9 mouse cellular contexts compared by ENCODE assay signal in genomic region chrX:99593872-99594487, GRCm38 (mm10).
DNase-seq lines count a peak whose midpoint lies in the region; ATAC-seq and TF ChIP-seq lines count a peak whose summit lies in the region.
"Had no signal": no experiment of that assay in that cellular context is flagged by ENCODE, and none has a peak within 500 bp of the region (broad histone marks: within the 10 kb centered on the region; RNA-seq: fewer than 3 reads in every experiment).

No protein-coding gene starts in this region.

- peak; percentile 56; the same call in 1 of the 2 replicates for ATAC-seq in hindbrain, embryonic 12.5 days (ENCODE audit: low FRiP score)
- no peak for ATAC-seq in hindbrain, embryonic 13.5 days (ENCODE audit: low FRiP score)
- peak; percentile 56; the same call in 1 of the 2 replicates for ATAC-seq in hindbrain, embryonic 14.5 days (ENCODE audit: low FRiP score)
- ATAC-seq in inflammation-experienced regulatory T-cells, adult 6 months, result no peak
- ATAC-seq in monocyte, adult 5-6 weeks (replicated peaks; ENCODE audit: insufficient number of reproducible peaks, low FRiP score, low TSS enrichment, poor library complexity, severe bottlenecking), result no peak

- H3K9ac ChIP-seq in hindbrain, embryonic 12.5 days, result no peak overlapping the region
- H3K9ac ChIP-seq in hindbrain, embryonic 13.5 days, result no peak overlapping the region
- H3K9ac ChIP-seq in CH12.LX (ENCODE audit: insufficient read depth, low read depth) (no peak overlapping the region), MEL (ENCODE audit: control insufficient read depth, low read depth, low read length, poor library complexity, severe bottlenecking) (peak overlapping the region; percentile 56)
- H3K9ac ChIP-seq in hindbrain, embryonic 14.5 days, result no peak overlapping the region

- dilution Hi-C loops in CH12.LX (cut with MboI; ENCODE audit: extremely low pct_ligation_motif_present, extremely low pct_unique_long_range_greater_than_20kb, low sequenced_read_pairs), result no loop called here

- TF ChIP-seq RAD21 in CH12.LX (IDR thresholded peaks at IDR 0.05; ENCODE audit: low read depth, low read length), result no peak
- TF ChIP-seq RAD21 in MEL (IDR thresholded peaks at IDR 0.05; ENCODE audit: low read depth, low read length), result no peak

- 18% methylated on average over 21 of the region's 28 CpGs for WGBS in hindbrain, embryonic 12.5 days
- 18% methylated on average over 25 of the region's 28 CpGs for WGBS in hindbrain, embryonic 13.5 days
- 15% methylated on average over 19 of the region's 28 CpGs for WGBS in hindbrain, embryonic 14.5 days

- TF ChIP-seq EP300 in CH12.LX (IDR thresholded peaks at IDR 0.05; ENCODE audit: low read length) (no peak), MEL (IDR thresholded peaks at IDR 0.05; ENCODE audit: low read depth in 1 of 2, low read length in 2 of 2) (no peak)

- H3K36me3 ChIP-seq in hindbrain, embryonic 12.5 days, result no peaks in the 10 kb centered on the region
- no peaks in the 10 kb centered on the region for H3K36me3 ChIP-seq in hindbrain, embryonic 13.5 days
- no peaks in the 10 kb centered on the region for H3K36me3 ChIP-seq in CH12.LX (replicated peaks in 1 of 2; ENCODE audit: control insufficient read depth in 1 of 2, insufficient read depth in 1 of 2, low read length in 1 of 2)
- peaks cover 0 to 14% of the 10 kb centered on the region in 2 experiments; a peak in 2 of 4 replicates for H3K36me3 ChIP-seq in MEL (ENCODE audit: control insufficient read depth in 1 of 2, insufficient read depth in 2 of 2, low read length in 2 of 2)
- H3K36me3 ChIP-seq in hindbrain, embryonic 14.5 days (replicated peaks; ENCODE audit: control insufficient read depth, insufficient read depth), result no peaks in the 10 kb centered on the region

- H3K4me1 ChIP-seq in hindbrain, embryonic 12.5 days, result peaks cover 11% of the 10 kb centered on the region; the same call in 1 of the 2 replicates
- H3K4me1 ChIP-seq in hindbrain, embryonic 13.5 days (replicated peaks), result 0 out of 2 replicates have a peak, but pooled peaks cover 6% of the 10 kb centered on the region
- H3K4me1 ChIP-seq in CH12.LX (ENCODE audit: control insufficient read depth in 1 of 2, insufficient read depth in 2 of 2) (peaks cover 0 to 5% of the 10 kb centered on the region in 2 experiments; a peak in 1 of 4 replicates), MEL (ENCODE audit: control insufficient read depth in 1 of 2, insufficient read depth in 2 of 2, low read length in 2 of 2) (peaks cover 0 to 16% of the 10 kb centered on the region in 2 experiments; a peak in 3 of 4 replicates)
- H3K4me1 ChIP-seq in hindbrain, embryonic 14.5 days (replicated peaks; ENCODE audit: control insufficient read depth, insufficient read depth, low read length), result no peaks in the 10 kb centered on the region

- no peak for TF ChIP-seq CTCF in CH12.LX (conservative IDR thresholded peaks at IDR 0.05 in 1 of 2, IDR thresholded peaks at IDR 0.05 in 1 of 2; ENCODE audit: low read depth in 2 of 2, low read length in 2 of 2)
- no peak for TF ChIP-seq CTCF in MEL (IDR thresholded peaks at IDR 0.05 in 2 of 3, conservative IDR thresholded peaks at IDR 0.05 in 1 of 3; ENCODE audit: control insufficient read depth in 1 of 3, insufficient read depth in 1 of 3, low read depth in 2 of 3, low read length in 3 of 3, poor library complexity in 1 of 3, severe bottlenecking in 1 of 3)

- H3K4me2 ChIP-seq in hindbrain, embryonic 12.5 days (replicated peaks), result no peak overlapping the region
- no peak overlapping the region for H3K4me2 ChIP-seq in hindbrain, embryonic 13.5 days
- 0 out of 2 replicates have a peak overlapping the region, but pooled peaks have one; percentile 31 for H3K4me2 ChIP-seq in CH12.LX (ENCODE audit: insufficient read depth, low read depth, poor library complexity, severe bottlenecking)
- no peak overlapping the region for H3K4me2 ChIP-seq in hindbrain, embryonic 14.5 days (replicated peaks)

- peak; percentile 17 for DNase-seq in CH12.LX (ENCODE audit: extremely low read depth)
- peak; percentile 44 for DNase-seq in MEL (ENCODE audit: low read depth, low spot score)
- DNase-seq in hindbrain, embryonic 14.5 days (ENCODE audit: low spot score), result no peak
- DNase-seq: gastrocnemius, postnatal 36 days; right cerebral cortex, adult 18-20 months had no signal

- no peaks in the 10 kb centered on the region for H3K9me3 ChIP-seq in hindbrain, embryonic 12.5 days (replicated peaks)
- no peaks in the 10 kb centered on the region for H3K9me3 ChIP-seq in hindbrain, embryonic 13.5 days
- H3K9me3 ChIP-seq in CH12.LX (replicated peaks; ENCODE audit: low read length) (no peaks in the 10 kb centered on the region), MEL (replicated peaks; ENCODE audit: insufficient read depth, low read length) (no peaks in the 10 kb centered on the region)
- H3K9me3 ChIP-seq in hindbrain, embryonic 14.5 days (ENCODE audit: control insufficient read depth, low read length), result no peaks in the 10 kb centered on the region

- no peak overlapping the region for H3K4me3 ChIP-seq in hindbrain, embryonic 12.5 days
- no peak overlapping the region for H3K4me3 ChIP-seq in hindbrain, embryonic 13.5 days
- H3K4me3 ChIP-seq in CH12.LX (replicated peaks in 1 of 3; ENCODE audit: low read depth in 2 of 3, low read length in 2 of 3, poor library complexity in 1 of 3) (no peak overlapping the region), MEL (ENCODE audit: control insufficient read depth in 1 of 2, insufficient read depth in 1 of 2, low read depth in 2 of 2, low read length in 2 of 2) (peak overlapping the region; percentile 12 to 47; a peak in 3 of 4 replicates)
- no peak overlapping the region for H3K4me3 ChIP-seq in hindbrain, embryonic 14.5 days (replicated peaks; ENCODE audit: low read length)

- in situ Hi-C loops in CH12.LX (cut with MboI; ENCODE audit: low pct_ligation_motif_present, low pct_unique_long_range_greater_than_20kb, low sequenced_read_pairs), result loop anchor here (25.0 kb wide), 1 partner anchor 457 kb away; the partner anchor contains the start of gene Efnb1

- no peak overlapping the region for H3K27ac ChIP-seq in hindbrain, embryonic 12.5 days
- no peak overlapping the region for H3K27ac ChIP-seq in hindbrain, embryonic 13.5 days
- H3K27ac ChIP-seq in CH12.LX (ENCODE audit: insufficient read depth, low read depth) (no peak overlapping the region), MEL (ENCODE audit: control insufficient read depth, low read depth, low read length) (no peak overlapping the region)
- H3K27ac ChIP-seq in hindbrain, embryonic 14.5 days, result no peak overlapping the region

- TF ChIP-seq POLR2A in CH12.LX (IDR thresholded peaks at IDR 0.05; ENCODE audit: low read depth, low read length) (no peak), MEL (IDR thresholded peaks at IDR 0.05; ENCODE audit: control insufficient read depth in 1 of 2, insufficient read depth in 1 of 2, low read depth in 1 of 2, low read length in 2 of 2, poor library complexity in 1 of 2) (no peak)

- H3K79me2 ChIP-seq in CH12.LX (replicated peaks; ENCODE audit: control insufficient read depth, extremely low read depth, insufficient read depth, poor library complexity, severe bottlenecking), result no peaks in the 10 kb centered on the region
- H3K79me2 ChIP-seq in MEL (ENCODE audit: control insufficient read depth, insufficient read depth, low read length, poor library complexity), result no peaks in the 10 kb centered on the region

- H3K27me3 ChIP-seq in hindbrain, embryonic 12.5 days, result peaks cover 59% of the 10 kb centered on the region
- peaks cover 68% of the 10 kb centered on the region for H3K27me3 ChIP-seq in hindbrain, embryonic 13.5 days
- H3K27me3 ChIP-seq in CH12.LX (replicated peaks) (no peaks in the 10 kb centered on the region), MEL (ENCODE audit: control insufficient read depth in 1 of 2, insufficient read depth in 2 of 2, low read length in 2 of 2) (no peaks in the 10 kb centered on the region)
- H3K27me3 ChIP-seq in hindbrain, embryonic 14.5 days (ENCODE audit: control insufficient read depth, insufficient read depth, low read length), result peaks cover 37% of the 10 kb centered on the region

TF ChIP-seq in CH12.LX, 34 proteins besides CTCF, POLR2A, EP300 and RAD21:
- TF ChIP-seq IRF4 (IDR thresholded peaks at IDR 0.05; ENCODE audit: low read depth, low read length) (0 out of 2 replicates have a peak, but pooled peaks have one; percentile 22), MAZ (IDR thresholded peaks at IDR 0.05; ENCODE audit: low read depth, low read length) (no peak), BHLHE40 (IDR thresholded peaks at IDR 0.05; ENCODE audit: low read depth, low read length) (peak; percentile 29; the same call in 1 of the 2 replicates), ELF1 (IDR thresholded peaks at IDR 0.05; ENCODE audit: low read depth, low read length) (no peak), MAFK (IDR thresholded peaks at IDR 0.05; ENCODE audit: insufficient replicate concordance, low read length) (no peak)

TF ChIP-seq in MEL, 35 proteins besides CTCF, POLR2A, EP300 and RAD21:
- no peak for TF ChIP-seq SIN3A (IDR thresholded peaks at IDR 0.05; ENCODE audit: low read length)
TF ChIP-seq in MEL: peak in this region for 0.

Comparison
In these comparisons a context has a peak if more than half of its experiments do, and no peak if none do; other contexts are left out.
1. ATAC-seq: peak in hindbrain, embryonic 12.5 days (single experiment) and hindbrain, embryonic 14.5 days (single experiment); none in hindbrain, embryonic 13.5 days (single experiment), inflammation-experienced regulatory T-cells, adult 6 months (single experiment) and monocyte, adult 5-6 weeks (single experiment).
2. H3K4me3 ChIP-seq: peak in MEL (2 of 2); none in hindbrain, embryonic 12.5 days (single experiment), hindbrain, embryonic 13.5 days (single experiment), CH12.LX (0 of 3) and hindbrain, embryonic 14.5 days (single experiment).